Mouse (Mus musculus) T-cell, adult 66 days (primary cell): ENCODE measurements around the gene Lsm7. TPM values are rescaled to one million over a fixed set of nuclear protein-coding genes. Genes with fewer than 3 reads are reported as not detected.

Experiments
- total RNA-seq, 2 experiments: library from RNA; stranded (reverse); gene quantifications; 3 replicates in 1 of 2; 4 replicates in 1 of 2; pipeline ENCODE4 v1.2.4; 2023

Gene Lsm7
- 10 to 100 TPM; 37.9 to 40.3 TPM for total RNA-seq

DNA sequence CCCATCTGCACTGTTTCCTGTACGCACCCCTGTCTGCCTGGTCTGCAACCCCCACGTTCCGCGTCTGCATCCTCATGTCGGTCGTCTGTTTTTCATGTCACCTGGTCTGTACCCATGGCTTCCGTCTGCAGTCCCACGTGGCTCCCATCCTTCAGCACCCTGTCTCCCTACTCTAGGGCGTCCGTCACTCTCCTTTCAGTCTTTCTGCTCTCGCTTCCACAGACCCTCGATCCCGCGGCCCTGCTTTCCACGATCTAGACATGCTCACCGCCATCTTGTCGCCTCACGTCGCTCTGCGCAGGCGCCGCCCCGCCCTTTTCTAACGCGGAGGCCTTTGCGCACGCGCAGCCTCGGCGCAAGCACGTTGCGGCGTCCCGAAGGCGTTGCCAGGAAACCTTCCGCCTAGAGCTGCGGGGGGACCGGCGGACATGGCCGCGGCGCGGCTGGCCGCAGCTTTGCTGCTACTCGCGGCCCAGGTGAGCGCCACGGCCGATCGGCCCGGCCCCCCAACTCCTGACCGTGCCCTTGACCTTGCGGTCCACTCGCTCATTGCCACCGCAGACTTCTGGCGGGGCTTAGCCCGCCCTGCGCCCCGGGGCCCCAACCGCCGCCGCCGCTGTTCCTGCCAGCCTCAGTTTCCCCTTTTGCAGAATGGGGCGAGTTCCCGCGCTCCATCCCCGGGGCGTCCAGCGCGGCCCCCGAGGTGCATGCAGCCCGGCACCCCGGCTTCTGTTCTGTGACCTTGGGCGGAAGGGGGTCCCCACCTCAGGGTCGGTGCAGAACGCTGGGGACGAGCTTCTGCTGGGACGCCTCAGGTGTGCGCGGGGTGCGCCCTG, at the start of gene Lsm7, which contains the start of gene Sppl2b:
Lsm7 (minus strand) TSS at position 297 of the 836 bp plus-strand sequence.
Sppl2b (plus strand) TSS at position 363 of the 836 bp plus-strand sequence.

DNA sequence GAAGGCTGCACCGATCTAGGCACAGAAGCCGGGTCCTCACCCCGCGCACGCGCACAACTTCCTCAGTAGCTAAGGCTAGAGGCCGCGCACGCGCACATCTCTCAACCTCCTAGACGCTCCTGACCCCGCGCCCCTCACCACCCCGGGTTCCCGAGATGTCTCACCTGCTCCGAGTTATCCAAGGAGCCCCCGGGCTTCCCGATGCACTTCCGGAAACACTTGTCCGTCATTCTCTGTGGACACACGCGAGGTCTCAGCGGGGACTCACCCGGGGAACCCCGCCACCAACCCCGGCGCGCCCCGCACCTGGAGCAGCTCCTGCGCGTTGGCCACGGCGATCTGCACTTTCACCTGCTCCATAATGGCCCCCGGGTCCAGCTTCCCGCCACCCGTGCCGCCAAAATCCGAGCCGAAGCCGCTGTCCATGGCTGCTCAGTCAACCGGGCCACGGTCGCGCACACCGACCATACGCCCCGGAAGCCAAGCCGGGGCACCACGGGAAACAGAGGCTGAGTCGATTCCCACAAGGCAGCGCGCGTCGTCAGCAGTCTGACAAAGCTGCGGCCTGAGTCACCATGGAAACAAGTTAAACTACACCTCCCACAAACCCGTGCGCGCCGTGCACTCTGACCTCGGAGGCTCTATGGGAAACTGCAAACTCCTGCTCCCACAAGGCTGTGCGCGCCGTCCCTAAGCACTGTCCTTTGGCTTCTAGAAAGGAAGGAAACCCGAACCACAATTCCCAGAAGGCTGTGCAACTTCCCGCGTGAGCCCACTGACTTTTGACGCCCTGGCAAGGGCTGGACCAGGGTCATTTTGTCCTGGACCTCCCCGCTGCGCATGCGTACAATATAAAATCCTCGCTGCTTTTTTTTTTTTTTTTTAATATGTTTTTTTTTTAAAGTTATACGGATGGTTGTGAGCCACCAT, 45.6 kb upstream of the Lsm7 start, which contains the start of gene Timm13:
Timm13 (minus strand) TSS at position 652 of the 930 bp plus-strand sequence.

DNA sequence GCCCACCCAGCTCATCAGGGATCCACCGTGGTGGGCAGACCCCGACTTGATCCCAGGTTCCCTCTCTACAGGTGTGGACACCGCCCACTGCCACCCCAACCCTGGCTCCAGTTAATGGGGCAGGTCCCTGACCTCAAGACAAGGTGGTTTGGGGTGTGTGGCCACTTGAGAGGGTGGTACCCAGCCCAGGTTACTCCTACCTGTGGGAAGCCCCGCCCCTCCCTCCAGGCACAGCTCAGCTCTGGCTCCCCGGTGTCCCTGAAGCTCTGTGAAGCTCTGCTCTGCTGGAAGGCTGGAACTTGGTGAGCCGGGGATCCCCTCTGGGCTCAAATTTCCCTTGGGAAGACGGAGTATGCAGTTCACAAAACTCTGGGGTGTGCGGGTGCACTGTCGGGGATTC, 16.6 kb upstream of the Lsm7 start, which contains the start of gene Tmprss9:
Tmprss9 (plus strand) TSS at position 268 of the 400 bp plus-strand sequence.

DNA sequence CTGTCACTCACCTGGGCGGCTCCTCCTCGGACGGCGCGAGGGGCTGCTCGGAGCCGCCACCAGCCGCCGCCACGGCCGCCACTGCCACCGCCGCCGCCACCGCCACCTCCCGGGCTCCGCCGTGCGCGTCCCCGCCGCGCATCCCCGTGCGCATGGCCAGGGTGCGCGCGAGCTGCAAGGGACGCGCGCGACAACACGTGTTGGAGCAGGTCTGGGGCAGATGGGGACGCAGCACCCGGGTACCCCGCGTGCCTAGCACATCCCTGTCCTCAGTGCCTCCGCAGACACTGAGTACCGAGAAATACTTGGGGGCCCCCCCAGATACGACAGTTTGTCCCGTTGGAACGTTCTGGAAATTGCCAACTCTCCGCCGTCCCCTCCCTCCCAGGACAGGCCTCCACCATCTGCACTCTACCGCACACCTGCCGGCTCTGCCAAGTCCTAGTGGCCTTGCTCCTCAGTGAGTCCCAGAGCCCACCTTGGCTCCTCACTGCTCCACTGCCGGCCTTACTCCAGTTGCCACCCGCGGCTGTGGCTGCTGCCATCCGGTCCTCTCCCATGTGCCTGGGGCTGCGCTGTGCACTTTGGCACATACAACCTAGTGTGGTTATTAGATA, 11.0 kb downstream of the Lsm7 start, which contains the start of gene Lingo3:
Lingo3 (minus strand) TSS at position 109 of the 617 bp plus-strand sequence.

DNA sequence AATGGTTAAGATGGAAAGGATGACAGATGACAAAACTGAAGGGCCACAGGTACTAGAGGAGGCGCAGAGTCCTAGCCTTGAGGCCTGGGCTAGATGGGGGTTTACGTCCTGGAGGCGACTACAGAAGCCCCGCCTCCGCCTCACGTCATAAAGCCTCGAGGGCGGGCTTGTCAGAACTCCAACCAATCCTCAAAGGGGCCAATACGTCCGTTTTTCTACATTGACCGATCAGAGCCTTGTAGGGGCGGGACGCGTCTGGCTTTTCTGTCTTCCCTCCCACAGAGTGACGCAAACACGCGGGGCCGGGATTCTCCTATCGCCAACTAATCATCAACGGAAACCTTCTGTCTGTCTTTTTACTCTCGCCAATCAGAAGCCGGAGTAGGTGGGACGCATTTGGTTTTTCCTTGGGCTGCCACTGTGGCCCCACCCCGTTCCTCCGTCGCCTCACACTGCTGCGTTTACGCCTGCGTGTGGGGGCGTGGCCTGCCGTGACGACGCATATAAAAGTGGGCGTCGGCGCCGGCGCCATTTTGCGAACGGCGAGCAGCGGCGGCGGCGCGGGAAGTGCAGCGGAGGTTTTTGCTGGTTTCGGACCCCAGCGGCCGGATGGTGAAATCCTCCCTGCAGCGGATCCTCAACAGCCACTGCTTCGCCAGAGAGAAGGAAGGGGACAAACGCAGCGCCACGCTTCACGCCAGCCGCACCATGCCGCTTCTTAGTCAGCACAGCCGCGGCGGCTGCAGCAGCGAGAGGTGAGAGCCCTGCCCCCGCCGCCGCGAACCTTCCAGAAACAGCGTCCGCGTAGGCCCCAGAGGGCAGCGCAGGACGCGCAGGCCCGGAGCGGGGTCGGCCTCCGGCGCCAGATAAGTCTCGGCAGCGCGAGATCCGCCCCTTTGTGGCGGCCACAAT, 28.6 kb downstream of the Lsm7 start, which contains the start of gene Oaz1:
Oaz1 (plus strand) TSS at position 506 of the 912 bp plus-strand sequence.

DNA sequence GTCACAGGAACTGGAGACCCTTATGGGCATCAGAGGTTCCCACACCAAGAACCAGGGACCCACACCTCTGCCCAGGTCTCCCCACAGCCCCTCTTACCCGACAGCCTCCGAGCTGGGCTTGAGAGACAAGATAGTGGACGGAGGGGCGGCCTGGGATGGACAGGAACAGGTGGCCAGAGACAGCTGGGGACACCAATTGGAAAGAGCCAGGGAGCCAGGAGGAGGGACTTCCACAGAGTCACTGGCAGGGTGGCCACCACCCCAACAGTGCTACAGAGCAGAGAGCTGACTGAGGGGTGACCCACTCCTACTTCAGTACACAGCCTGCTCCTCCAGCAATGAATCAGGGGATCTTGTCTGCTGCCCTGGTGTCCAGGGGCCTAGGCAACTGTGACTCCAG, 41.6 kb downstream of the Lsm7 start, which contains the start of gene Jsrp1:
Jsrp1 (minus strand) TSS at position 133 of the 400 bp plus-strand sequence.

DNA sequence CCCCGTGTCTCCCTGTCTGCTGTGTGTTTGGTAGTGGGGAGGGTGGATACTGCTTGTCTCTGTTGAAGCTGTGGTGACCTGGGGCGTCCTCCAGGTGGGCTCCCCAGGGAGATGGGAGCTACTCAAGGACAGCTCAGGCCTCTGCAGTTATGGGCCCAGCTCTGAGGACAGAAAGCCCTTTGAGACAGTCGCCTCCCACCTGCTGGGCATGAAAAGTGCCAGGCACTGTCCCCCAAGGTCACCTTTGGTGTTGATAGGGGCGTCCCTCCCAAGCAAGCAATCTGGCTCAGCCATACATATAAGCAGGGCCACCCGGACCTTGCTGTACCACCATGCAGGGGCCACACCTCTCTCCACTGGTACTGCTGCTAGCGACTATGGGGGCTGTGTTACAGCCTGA, 50.1 kb downstream of the Lsm7 start, which contains the start of gene Amh:
Amh (plus strand) TSS at position 328 of the 400 bp plus-strand sequence.

Other genes starting within 250 kb of the Lsm7 start
- 1 to 10 TPM; 4.5 to 7.9 TPM for gene Gm49322, start 249.2 kb downstream of the Lsm7 start, total RNA-seq
- 100 to 1,000 TPM; 212 to 215 TPM for gene Csnk1g2, start 232.4 kb downstream of the Lsm7 start, total RNA-seq
- 10 to 100 TPM; 26.6 to 27.7 TPM for gene Btbd2, start 198.1 kb downstream of the Lsm7 start, total RNA-seq
- 100 to 1,000 TPM; 280 to 313 TPM for gene Mknk2, start 177.1 kb downstream of the Lsm7 start, total RNA-seq
- gene Mob3a, start 153.2 kb downstream of the Lsm7 start, total RNA-seq: 100 to 1,000 TPM; 151 to 180 TPM
- 10 to 100 TPM; 56.2 to 88.3 TPM for gene Izumo4, start 153.0 kb downstream of the Lsm7 start, total RNA-seq
- 100 to 1,000 TPM; 144 to 150 TPM for gene Ap3d1, start 112.9 kb downstream of the Lsm7 start, total RNA-seq
- 10 to 100 TPM; 69.9 to 73.5 TPM for gene Dot1l, start 100.0 kb downstream of the Lsm7 start, total RNA-seq
- gene Sf3a2, start 57.0 kb downstream of the Lsm7 start, total RNA-seq: 10 to 100 TPM; 76.4 to 85.9 TPM
- 100 to 1,000 TPM; 133 to 134 TPM for gene Plekhj1, start 56.6 kb downstream of the Lsm7 start, total RNA-seq
- gene Amh, start 50.0 kb downstream of the Lsm7 start, total RNA-seq: 1 to 10 TPM; 2.0 to 3.3 TPM
- gene Jsrp1, start 41.7 kb downstream of the Lsm7 start, total RNA-seq: not detected
- 100 to 1,000 TPM; 571 to 578 TPM for gene Oaz1, start 28.6 kb downstream of the Lsm7 start, total RNA-seq
- not detected for gene Lingo3, start 11.2 kb downstream of the Lsm7 start, total RNA-seq
- 10 to 100 TPM; 33.5 to 37.7 TPM for gene Sppl2b, start 66 bp upstream of the Lsm7 start, total RNA-seq
- not detected for gene Tmprss9, start 16.6 kb upstream of the Lsm7 start, total RNA-seq
- 10 to 100 TPM; 58.6 to 63.8 TPM for gene Timm13, start 45.8 kb upstream of the Lsm7 start, total RNA-seq
- 10 to 100 TPM; 14.0 to 15.8 TPM for gene Lmnb2, start 63.0 kb upstream of the Lsm7 start, total RNA-seq
- 10 to 100 TPM; 21.4 to 31.5 TPM for gene Gadd45b, start 74.9 kb upstream of the Lsm7 start, total RNA-seq
- gene Gng7, start 159.7 kb upstream of the Lsm7 start, total RNA-seq: not detected
- gene Diras1, start 170.5 kb upstream of the Lsm7 start, total RNA-seq: not detected
- gene Slc39a3, start 182.2 kb upstream of the Lsm7 start, total RNA-seq: 10 to 100 TPM; 18.7 to 21.2 TPM
- gene Sgta, start 205.0 kb upstream of the Lsm7 start, total RNA-seq: 10 to 100 TPM; 47.1 to 52.0 TPM
- gene Thop1, start 214.8 kb upstream of the Lsm7 start, total RNA-seq: 10 to 100 TPM in 1 of 2 experiments, 1 to 10 TPM in 1; 9.4 to 11.5 TPM
- gene Creb3l3, start 243.7 kb upstream of the Lsm7 start, total RNA-seq: not detected